Mouse (Mus musculus): Measurements from ENCODE around the gene St6galnac6.

DNA sequence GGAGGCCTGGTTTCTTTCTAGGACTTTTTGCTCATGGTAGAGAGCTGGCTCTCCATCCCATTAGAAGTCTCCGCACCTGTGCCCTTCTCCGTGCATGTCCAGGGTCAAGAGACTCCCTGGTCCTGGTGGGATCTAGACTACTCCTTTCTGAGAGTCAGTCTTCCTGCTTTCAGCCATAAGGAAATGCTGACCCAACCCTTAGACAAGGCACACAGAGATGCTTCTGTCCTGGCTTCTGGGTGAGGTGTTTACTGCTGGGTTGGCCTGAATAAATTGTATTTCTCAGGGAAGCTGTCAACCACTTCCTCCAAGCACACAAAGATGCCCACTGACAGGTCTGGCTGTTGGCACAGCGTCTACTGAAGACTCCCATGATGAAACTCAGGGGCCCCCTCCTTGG, at the start of gene St6galnac6:
- no peak for TF ChIP-seq CTCF (IDR thresholded peaks at IDR 0.05; ENCODE audit: low read depth, low read length)
- no peak for TF ChIP-seq POLR2A (IDR thresholded peaks at IDR 0.05; ENCODE audit: borderline replicate concordance, low read depth, low read length)
